Mouse (Mus musculus) forebrain, embryonic 11.5 days (tissue): ENCODE measurements around the gene Rab3c. TPM values are rescaled to one million over a fixed set of nuclear protein-coding genes. Genes with fewer than 3 reads are reported as not detected.

ENCODE experiments used
- ATAC-seq: fragments of 200-750 bp; cut with Nextera tagmentation; replicated peaks from 2 replicates; pipeline ENCODE4 v1.8.0; 2017; ENCODE audit warnings: moderate TSS enrichment; ENCODE audit not compliant: low FRiP score
- DNase-seq: peaks from one replicate; pipeline ENCODE4 v3.0.0-alpha.2; 2017; ENCODE audit warnings: low spot score
- H3K27ac ChIP-seq: fragments of 300-500 bp; sonication (generic); 2 replicates; pipeline ENCODE4 v1.5.1; 2014; ENCODE audit warnings: low read depth, low read length
- H3K27me3 ChIP-seq: fragments of 300-500 bp; sonication (generic); 2 replicates; pipeline ENCODE4 v1.6.1; 2014; ENCODE audit warnings: mild to moderate bottlenecking, low read length, mixed read lengths; ENCODE audit not compliant: control insufficient read depth, insufficient read depth
- H3K36me3 ChIP-seq: fragments of 300-500 bp; sonication (generic); 2 replicates; pipeline ENCODE4 v1.6.1; 2014; ENCODE audit warnings: mild to moderate bottlenecking, low read length, moderate library complexity, mixed read lengths; ENCODE audit not compliant: control insufficient read depth, insufficient read depth
- H3K4me1 ChIP-seq: fragments of 300-500 bp; sonication (generic); replicated peaks from 2 replicates; pipeline ENCODE4 v1.6.1; 2014; ENCODE audit warnings: low read length, mixed read lengths; ENCODE audit not compliant: control insufficient read depth, insufficient read depth
- H3K4me2 ChIP-seq: fragments of 300-500 bp; sonication (generic); 2 replicates; pipeline ENCODE4 v1.6.1; 2014; ENCODE audit warnings: low read depth, mild to moderate bottlenecking, low read length, moderate library complexity, mixed read lengths; ENCODE audit not compliant: severe bottlenecking
- H3K4me3 ChIP-seq: fragments of 300-500 bp; sonication (generic); 2 replicates; pipeline ENCODE4 v1.5.1; 2014; ENCODE audit warnings: low read depth, low read length
- H3K9ac ChIP-seq: fragments of 300-500 bp; sonication (generic); 2 replicates; pipeline ENCODE4 v1.6.1; 2014; ENCODE audit warnings: low read length
- H3K9me3 ChIP-seq: fragments of 300-500 bp; sonication (generic); 2 replicates; pipeline ENCODE4 v1.6.1; 2016; ENCODE audit warnings: low read length, mixed read lengths; ENCODE audit not compliant: control insufficient read depth
- WGBS: fragments of 180-500 bp; shearing (Covaris S2); extraction: QIAGEN DNeasy Blood & Tissue Kit; methylation state at CpG from one replicate; pipeline ENCODE4 v1.1.7; 2014; 5-methylcytosine and 5-hydroxymethylcytosine counted together
- polyA plus RNA-seq: library from polyadenylated mRNA; unstranded; fragments of >200 nt; fragmentation: Nextera tagmentation; extraction: Ambion mirVana; gene quantifications from 2 replicates; pipeline ENCODE4 v1.2.1, GENCODE M21; 2014

The Rab3c gene
- polyA plus RNA-seq, 1 experiment from 2014 or later: 15.5 TPM

DNA sequence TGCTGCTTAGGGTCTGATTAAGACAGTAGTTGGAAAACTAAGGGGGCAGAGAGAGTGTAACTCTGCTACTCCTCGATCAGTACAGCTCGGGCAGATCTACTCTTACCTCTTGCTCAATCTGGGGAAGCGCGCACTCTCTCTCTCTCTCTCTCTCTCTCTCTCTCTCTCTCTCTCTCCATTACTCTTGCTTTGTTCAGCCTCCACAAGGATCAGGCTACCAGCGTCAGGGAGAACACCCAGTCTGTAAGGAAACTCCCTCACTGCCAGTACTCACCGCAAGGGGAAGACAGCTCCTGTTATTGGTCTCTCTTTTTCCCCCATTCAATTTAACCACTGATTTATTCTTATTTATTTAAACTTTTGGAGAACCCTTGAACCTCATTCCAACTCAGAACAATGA, 185.8 kb downstream of the Rab3c start:
- no peaks in the 10 kb centered on the region for H3K36me3 ChIP-seq
- H3K4me3 ChIP-seq: no peak overlapping the region
- H3K27ac ChIP-seq: no peak overlapping the region
- H3K4me1 ChIP-seq: no peaks in the 10 kb centered on the region; the same call in 1 of the 2 replicates
- ATAC-seq: peak; percentile 56; the same call in 1 of the 2 replicates
- no peaks in the 10 kb centered on the region for H3K9me3 ChIP-seq
- no peak overlapping the region for H3K4me2 ChIP-seq
- no peaks in the 10 kb centered on the region for H3K27me3 ChIP-seq
- no peak for DNase-seq
- no peak overlapping the region for H3K9ac ChIP-seq
- 70% methylated on average over 6 of the region's 6 CpGs for WGBS

DNA sequence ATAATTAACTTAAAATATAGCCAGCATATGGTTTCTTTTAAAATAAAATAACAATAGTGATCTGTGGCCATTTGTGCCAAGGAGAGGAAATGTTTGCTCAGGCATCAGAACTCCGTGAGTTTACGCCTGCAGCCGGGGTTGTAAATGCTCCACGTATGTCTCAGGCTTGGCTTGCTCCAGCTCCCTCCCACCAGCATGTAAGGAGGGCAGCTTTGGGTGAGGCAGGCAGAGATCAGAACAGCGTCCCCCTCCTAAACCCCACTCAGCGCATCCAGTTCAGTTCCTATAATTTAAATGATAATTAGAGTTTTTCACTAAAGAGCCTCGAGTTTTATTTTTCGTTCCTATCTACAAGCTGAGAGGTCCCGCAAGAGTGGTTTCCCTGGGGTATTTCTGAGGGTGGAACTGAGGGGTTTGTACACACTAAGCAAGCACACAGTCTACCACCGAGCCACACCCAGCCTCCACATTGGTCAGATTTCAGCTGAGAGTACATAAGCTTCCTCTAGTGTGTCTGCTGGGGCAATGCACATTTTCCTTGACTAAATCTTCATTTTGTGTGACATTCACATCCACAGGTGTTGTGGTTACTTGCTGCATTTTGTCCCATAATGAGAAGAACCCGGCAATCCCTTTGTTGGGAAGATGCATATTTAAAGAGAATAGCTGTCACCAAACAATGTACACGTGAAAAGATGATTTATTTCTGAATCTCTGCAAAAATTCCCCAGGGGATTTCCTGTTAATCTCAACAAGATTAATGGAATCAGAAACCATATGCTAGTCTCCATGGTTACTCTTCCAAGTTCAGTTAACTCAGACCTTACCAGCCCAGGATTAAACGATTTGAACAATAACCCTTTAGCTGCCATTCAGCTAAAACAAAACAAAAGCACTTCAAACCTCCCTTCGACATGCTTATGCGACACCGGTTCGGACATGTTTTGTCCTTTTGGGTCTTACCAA, 186.8 kb downstream of the Rab3c start:
- Histone ChIP-seq H3K36me3 (no peaks in the 10 kb centered on the region), H3K9ac (no peak overlapping the region), H3K4me3 (no peak overlapping the region), H3K4me1 (no peaks in the 10 kb centered on the region; the same call in 1 of the 2 replicates), H3K27me3 (no peaks in the 10 kb centered on the region), H3K4me2 (no peak overlapping the region), H3K27ac (0 out of 2 replicates have a peak overlapping the region, but pooled peaks have one; percentile 4), H3K9me3 (no peaks in the 10 kb centered on the region)
- DNase-seq: no peak
- ATAC-seq: peak; percentile 70; the same call in 1 of the 2 replicates
- 56% methylated on average over 17 of the region's 17 CpGs for WGBS

DNA sequence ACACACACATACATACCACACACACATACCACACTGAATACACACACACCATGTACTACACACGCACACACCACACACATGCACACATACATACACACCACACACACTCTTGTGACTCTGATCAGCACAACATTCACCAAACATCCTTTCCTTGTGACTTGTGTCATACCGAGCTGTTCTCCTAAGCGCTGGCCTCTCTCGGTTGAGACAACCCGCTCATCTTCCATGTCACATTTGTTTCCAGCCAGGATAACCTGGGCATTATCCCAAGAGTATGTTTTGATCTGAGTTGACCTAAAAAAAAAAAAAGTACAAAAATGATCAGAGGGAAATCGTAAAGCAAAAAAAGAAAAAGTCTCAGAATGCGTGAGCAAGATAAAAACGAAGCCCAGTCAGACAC, 196.8 kb downstream of the Rab3c start:
- Histone ChIP-seq H3K9ac (no peak overlapping the region), H3K27me3 (no peaks in the 10 kb centered on the region), H3K4me1 (no peaks in the 10 kb centered on the region), H3K9me3 (no peaks in the 10 kb centered on the region), H3K4me2 (no peak overlapping the region), H3K36me3 (no peaks in the 10 kb centered on the region), H3K27ac (no peak overlapping the region), H3K4me3 (no peak overlapping the region)
- no peak for ATAC-seq
- WGBS: 93% methylated on average over 8 of the region's 8 CpGs
- DNase-seq: no peak

DNA sequence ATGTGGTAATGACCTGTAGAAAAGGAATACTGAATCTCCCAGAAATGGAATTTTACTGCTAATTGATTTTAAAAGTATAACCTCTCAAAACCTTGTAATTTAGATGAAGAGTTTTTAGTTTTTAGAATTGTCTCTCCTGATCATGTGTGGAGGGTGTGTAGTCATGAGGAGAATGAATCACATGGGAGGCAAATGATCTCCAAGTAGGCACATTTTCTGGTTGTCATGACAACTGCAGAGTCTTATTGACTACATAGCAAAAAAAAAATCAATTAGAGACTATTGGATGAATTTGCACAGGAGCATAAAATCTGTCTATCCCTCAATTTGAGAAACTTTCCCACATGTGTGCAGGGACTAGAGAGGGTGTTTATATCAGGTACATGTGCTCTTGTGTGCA, 199.6 kb downstream of the Rab3c start:
- Histone ChIP-seq H3K4me2 (no peak overlapping the region), H3K9ac (no peak overlapping the region), H3K27ac (no peak overlapping the region), H3K4me3 (no peak overlapping the region), H3K9me3 (no peaks in the 10 kb centered on the region), H3K36me3 (no peaks in the 10 kb centered on the region), H3K4me1 (no peaks in the 10 kb centered on the region), H3K27me3 (no peaks in the 10 kb centered on the region)
- DNase-seq: no peak
- no peak for ATAC-seq

DNA sequence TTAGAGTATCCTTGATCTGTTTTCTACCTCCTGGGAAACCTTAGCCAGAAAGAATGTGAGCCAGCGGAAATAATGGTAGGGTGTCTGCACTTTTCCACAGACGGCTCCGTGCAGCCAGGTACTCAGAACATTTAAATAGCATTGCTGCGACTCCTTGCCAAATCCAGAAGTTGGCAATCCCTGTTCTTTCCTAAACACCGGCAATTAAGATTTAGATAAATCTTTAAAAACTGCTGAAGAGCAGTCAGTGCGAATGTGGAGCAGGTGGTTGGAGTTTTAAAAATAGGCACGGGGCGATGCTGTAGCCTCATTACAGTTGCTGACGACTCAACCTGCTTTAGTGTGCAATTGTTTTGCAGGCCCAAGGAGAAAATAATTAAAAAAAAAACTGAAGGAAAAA, 205.2 kb downstream of the Rab3c start:
- no peak overlapping the region for H3K4me2 ChIP-seq
- H3K36me3 ChIP-seq: no peaks in the 10 kb centered on the region
- 91% methylated on average over 9 of the region's 9 CpGs for WGBS
- DNase-seq: no peak
- H3K27me3 ChIP-seq: no peaks in the 10 kb centered on the region
- H3K27ac ChIP-seq: no peak overlapping the region
- H3K9ac ChIP-seq: no peak overlapping the region
- no peak for ATAC-seq
- no peaks in the 10 kb centered on the region for H3K4me1 ChIP-seq
- no peak overlapping the region for H3K4me3 ChIP-seq
- no peaks in the 10 kb centered on the region for H3K9me3 ChIP-seq

DNA sequence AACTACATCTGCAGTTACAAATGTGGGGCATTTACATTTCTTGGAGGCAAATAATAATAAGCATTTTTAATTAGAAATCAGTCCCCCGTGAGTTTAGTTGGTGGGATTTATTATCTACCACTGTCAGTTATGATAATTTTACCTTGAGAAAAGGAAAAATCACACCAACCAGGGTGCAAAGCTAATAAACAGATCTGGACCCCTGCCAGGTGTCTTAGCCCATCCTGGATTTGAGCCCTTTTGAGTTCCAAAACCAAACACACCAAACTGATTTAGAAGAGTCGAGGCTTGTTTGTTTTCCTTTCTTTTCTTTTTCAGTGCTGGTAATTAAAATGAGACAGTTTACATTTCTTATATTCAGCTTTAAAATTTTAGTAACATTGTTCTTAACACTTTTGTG, 206.6 kb downstream of the Rab3c start:
- Histone ChIP-seq H3K27me3 (no peaks in the 10 kb centered on the region), H3K36me3 (no peaks in the 10 kb centered on the region), H3K4me1 (no peaks in the 10 kb centered on the region), H3K4me3 (no peak overlapping the region), H3K9ac (no peak overlapping the region), H3K27ac (no peak overlapping the region), H3K9me3 (no peaks in the 10 kb centered on the region), H3K4me2 (no peak overlapping the region)
- 80% methylated on average over 2 of the region's 2 CpGs for WGBS
- DNase-seq (no peak), ATAC-seq (no peak)

DNA sequence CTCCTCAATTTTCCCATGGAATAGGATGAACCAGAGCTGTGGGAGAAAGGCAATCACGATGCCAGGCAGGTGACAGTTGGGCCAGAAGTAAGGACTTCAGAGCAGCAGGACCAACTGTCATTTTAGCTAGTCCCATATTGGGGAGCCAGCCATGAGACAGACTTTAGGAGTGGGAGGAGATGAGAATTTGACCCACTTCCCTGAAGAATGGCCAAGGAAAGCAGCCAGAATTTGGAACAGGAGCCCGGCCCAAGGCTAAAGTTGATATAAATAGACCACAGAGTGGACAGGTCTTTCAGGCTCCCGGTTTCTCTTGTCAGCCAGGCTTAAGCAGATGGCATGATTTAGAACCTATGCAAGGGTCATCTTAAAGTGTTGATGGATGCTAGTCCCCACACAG, 213.6 kb downstream of the Rab3c start:
- H3K27me3 ChIP-seq: no peaks in the 10 kb centered on the region
- H3K9ac ChIP-seq: no peak overlapping the region
- H3K9me3 ChIP-seq: no peaks in the 10 kb centered on the region
- WGBS: 90% methylated on average over 3 of the region's 3 CpGs
- no peak overlapping the region for H3K27ac ChIP-seq
- no peaks in the 10 kb centered on the region for H3K4me1 ChIP-seq
- H3K4me3 ChIP-seq: no peak overlapping the region
- H3K36me3 ChIP-seq: no peaks in the 10 kb centered on the region
- DNase-seq (no peak), ATAC-seq (no peak)
- no peak overlapping the region for H3K4me2 ChIP-seq

DNA sequence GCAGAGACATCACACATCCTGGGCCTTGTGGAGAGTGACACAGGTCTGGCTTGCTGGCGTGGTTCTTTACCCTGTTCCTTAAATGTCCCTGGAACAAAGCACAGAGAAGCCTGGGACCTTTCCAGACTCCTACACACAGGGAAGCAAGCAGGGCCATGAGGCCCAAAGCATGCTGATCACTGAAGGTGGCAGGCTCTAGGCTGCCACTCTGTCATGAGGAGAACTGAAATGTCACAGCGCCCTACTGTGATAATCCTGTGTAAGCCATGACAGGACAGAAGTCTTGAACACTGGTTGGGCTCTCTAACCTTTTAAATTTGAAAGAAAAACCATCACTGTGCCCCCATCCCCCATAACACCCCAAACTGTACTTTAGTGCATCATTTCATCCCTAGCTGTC, 214.1 kb downstream of the Rab3c start:
- 78% methylated on average over 2 of the region's 2 CpGs for WGBS

More for the DNA sequence above, 214.1 kb downstream of the Rab3c start:
- H3K36me3 ChIP-seq: no peaks in the 10 kb centered on the region
- no peak for DNase-seq
- no peaks in the 10 kb centered on the region for H3K4me1 ChIP-seq
- H3K27me3 ChIP-seq: no peaks in the 10 kb centered on the region
- no peak overlapping the region for H3K9ac ChIP-seq
- no peak overlapping the region for H3K4me2 ChIP-seq
- H3K9me3 ChIP-seq: no peaks in the 10 kb centered on the region
- ATAC-seq: no peak
- no peak overlapping the region for H3K4me3 ChIP-seq
- H3K27ac ChIP-seq: no peak overlapping the region
